Mouse (Mus musculus) retina, embryonic 14.5 days (tissue): ENCODE results near the gene Gm14391.
"Not testable (repeated sequence)": the region's sequence is repeated elsewhere in the genome, so short reads cannot be mapped to it uniquely, and the experiment has no call there.

ENCODE experiments used
- DNase-seq: peaks from one replicate; pipeline ENCODE4 v3.0.0-alpha.2; 2015; ENCODE audit warnings: low spot score

Gm14391 gene

GRCm38 (mm10) chr2:175206732-175207131 lies at the start of gene Gm14391:
Gene Gm14391 (minus strand): TSS chr2:175206917.
- not testable (repeated sequence) for DNase-seq

GRCm38 (mm10) chr2:175179008-175179407 lies 27.7 kb downstream of the Gm14391 start:
- not testable (repeated sequence) for DNase-seq

- DNase-seq: no peak
Measured at GRCm38 (mm10) chr2:175176312-175176711, 30.4 kb downstream of the Gm14391 start.

GRCm38 (mm10) chr2:175175401-175176180 lies 31.1 kb downstream of the Gm14391 start, which contains the start of gene Gm14443:
Gene Gm14443 (minus strand): TSS chr2:175175871.
- DNase-seq: not testable (repeated sequence)

GRCm38 (mm10) chr2:175174058-175174457 lies 32.7 kb downstream of the Gm14391 start:
- not testable (repeated sequence) for DNase-seq

- not testable (repeated sequence) for DNase-seq
Measured at GRCm38 (mm10) chr2:175172906-175173595, 33.7 kb downstream of the Gm14391 start.

- no peak for DNase-seq
Measured at GRCm38 (mm10) chr2:175172123-175172522, 34.6 kb downstream of the Gm14391 start.

- not testable (repeated sequence) for DNase-seq
Measured at GRCm38 (mm10) chr2:175166870-175167269, 39.8 kb downstream of the Gm14391 start.

GRCm38 (mm10) chr2:175165110-175165509 lies 41.6 kb downstream of the Gm14391 start:
- DNase-seq: not testable (repeated sequence)

- DNase-seq: not testable (repeated sequence)
Measured at GRCm38 (mm10) chr2:175161438-175161837, 45.3 kb downstream of the Gm14391 start.

- no peak for DNase-seq
Measured at GRCm38 (mm10) chr2:175158642-175159041, 48.1 kb downstream of the Gm14391 start.

GRCm38 (mm10) chr2:175156696-175157095 lies 50.0 kb downstream of the Gm14391 start:
- no peak for DNase-seq

- not testable (repeated sequence) for DNase-seq
Measured at GRCm38 (mm10) chr2:175141993-175142295, 64.8 kb downstream of the Gm14391 start, which contains the start of gene Gm14399. Gene Gm14399 (minus strand): TSS chr2:175142012.

- peak; percentile 1 for DNase-seq
Measured at GRCm38 (mm10) chr2:175141118-175141992, 65.4 kb downstream of the Gm14391 start.
